Mouse (Mus musculus) CD4-positive, CD25-positive, alpha-beta regulatory T cell, adult 4 months (primary cell): ENCODE results near the gene Dock9. TPM values are rescaled to one million over a fixed set of nuclear protein-coding genes. Genes with fewer than 3 reads are reported as not detected.
"Not testable (repeated sequence)": the region's sequence is repeated elsewhere in the genome, so short reads cannot be mapped to it uniquely, and the experiment has no call there.

Source experiments
- ATAC-seq: one replicate; pipeline ENCODE4 v1.8.0; 2017
- polyA plus RNA-seq, 2 experiments: library from polyadenylated mRNA; unstranded; fragments of 100-300 nt; shearing (Covaris generic); gene quantifications; one replicate each; pipeline ENCODE4 v1.2.1; 2017

Dock9 gene
- polyA plus RNA-seq, 2 experiments from 2014 or later = 5.7 to 5.8 TPM

DNA sequence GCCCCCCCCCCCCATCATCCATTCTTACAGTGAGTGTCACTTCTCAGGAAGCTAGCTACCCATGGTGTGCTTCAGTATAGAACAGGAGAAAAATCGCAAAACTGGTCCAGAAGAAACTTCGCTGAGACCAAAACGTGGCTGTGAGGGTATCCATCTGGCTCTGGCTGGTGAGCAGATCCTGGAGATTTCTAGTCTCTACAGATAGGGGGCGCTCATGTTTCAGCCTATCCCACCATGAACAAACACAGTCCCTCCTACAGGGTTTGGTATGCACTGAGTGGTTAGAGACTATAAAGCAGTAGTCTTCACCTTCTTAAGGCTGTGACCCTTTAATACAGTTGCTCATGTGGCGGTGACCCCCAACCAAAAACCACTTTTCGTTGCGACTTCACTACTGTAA, 62.0 kb downstream of the Dock9 start:
- no peak for ATAC-seq

DNA sequence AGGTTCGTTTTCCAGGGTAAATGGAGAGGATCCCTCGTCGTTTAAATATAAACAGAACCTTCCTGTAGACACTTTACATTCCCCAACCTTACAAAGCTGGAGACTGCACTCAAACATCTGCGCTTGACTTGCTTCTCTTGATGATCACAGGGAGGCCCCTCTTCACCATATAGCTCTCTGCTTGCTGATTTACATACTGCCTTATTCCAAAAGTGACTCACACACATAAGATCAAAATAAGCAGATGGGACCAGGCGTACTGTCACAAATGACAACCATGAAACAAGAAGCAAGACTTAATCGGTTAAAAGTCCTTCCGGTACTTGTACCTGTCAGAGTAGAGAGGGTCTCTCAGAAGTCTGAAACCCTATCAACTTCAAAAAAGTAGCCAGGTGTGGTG, 63.4 kb downstream of the Dock9 start:
- ATAC-seq = no peak

GRCm38 (mm10) chr14:121733694-121734093, 63.9 kb downstream of the Dock9 start:
- ATAC-seq = no peak

DNA sequence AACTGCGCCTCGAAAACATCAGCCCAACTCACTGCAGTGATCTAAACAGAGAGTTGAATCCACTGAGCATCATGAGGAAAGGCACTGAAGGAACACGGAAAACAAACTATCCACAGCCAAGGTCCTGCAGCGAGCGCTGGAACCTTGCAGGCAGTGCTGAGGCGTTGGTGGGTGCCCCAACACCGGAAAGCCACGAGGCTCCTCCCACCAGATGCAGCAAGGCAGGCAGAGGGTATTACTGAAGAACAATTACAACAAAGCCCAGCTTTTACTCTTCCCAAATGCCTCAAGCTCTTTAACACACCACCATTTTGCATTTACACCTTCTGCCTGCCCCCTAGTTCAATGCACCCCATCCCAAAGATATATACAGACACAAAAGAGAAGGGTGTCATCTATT, 65.4 kb downstream of the Dock9 start:
- ATAC-seq = peak; percentile 4

GRCm38 (mm10) chr14:121731688-121732168, 65.9 kb downstream of the Dock9 start:
- ATAC-seq = peak; percentile 95

DNA sequence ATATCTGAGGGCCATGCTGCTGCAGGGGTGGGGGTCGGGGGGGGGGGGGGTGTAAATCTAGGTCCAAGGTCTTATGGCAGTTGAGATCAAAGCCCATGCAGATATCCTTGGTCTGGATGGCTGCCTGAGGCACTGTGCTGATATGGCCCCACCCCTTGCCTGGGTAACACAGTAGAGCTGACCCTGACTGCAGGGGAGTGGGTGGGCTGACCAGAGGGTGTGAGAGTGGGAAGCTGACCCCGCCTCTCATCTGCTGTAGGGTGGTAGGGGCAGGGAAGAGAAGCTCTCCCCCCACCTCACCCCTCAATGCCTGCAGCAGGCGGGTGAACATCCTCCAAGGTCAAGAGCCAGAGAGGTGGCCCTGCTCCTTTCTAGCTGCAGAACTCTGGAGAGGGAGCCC, 66.7 kb downstream of the Dock9 start:
- no peak for ATAC-seq

DNA sequence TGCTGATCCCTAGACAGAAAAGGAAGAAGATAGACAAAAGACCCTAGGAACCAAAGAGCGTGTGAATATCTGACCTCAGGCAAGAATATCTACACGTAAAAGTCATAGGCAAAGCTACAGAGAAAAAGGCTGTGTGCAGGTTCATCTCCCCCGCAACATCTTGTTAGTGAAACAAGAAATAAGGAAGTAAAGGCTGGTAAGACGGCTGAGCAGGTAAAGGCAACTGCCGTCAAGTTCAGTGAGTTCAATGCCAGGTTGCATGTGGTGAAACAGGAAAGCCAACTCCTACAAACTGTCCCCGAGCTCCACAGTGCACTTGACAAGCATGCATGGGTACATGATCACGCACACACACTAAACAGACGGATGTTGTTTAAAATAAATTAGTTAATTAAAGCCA, 69.6 kb downstream of the Dock9 start:
- no peak for ATAC-seq

DNA sequence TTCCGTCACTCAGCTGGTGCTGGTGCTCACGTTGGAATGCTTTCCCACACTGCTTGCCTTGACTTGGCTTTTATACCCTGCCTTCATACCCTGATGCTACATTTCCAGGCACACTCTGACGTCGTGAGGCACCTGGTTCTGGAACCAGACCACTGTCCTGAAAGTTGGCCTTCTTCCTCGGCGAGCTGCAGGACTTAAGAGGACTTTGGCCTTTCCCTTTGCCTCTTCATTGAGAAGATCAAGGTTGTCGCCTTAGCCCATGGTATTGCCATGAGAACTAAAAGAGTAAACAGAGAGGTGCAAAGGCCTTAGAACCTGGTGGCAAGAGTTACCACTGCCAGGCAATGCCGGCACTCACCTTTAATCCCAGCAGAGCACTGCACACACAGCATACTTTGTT, 73.1 kb downstream of the Dock9 start:
- no peak for ATAC-seq

- no peak for ATAC-seq
Observed at GRCm38 (mm10) chr14:121722774-121723173, 74.9 kb downstream of the Dock9 start.

- ATAC-seq = no peak
Observed at GRCm38 (mm10) chr14:121721431-121721830, 76.2 kb downstream of the Dock9 start.

- ATAC-seq = no peak
Observed at GRCm38 (mm10) chr14:121719638-121720601, 77.7 kb downstream of the Dock9 start.

DNA sequence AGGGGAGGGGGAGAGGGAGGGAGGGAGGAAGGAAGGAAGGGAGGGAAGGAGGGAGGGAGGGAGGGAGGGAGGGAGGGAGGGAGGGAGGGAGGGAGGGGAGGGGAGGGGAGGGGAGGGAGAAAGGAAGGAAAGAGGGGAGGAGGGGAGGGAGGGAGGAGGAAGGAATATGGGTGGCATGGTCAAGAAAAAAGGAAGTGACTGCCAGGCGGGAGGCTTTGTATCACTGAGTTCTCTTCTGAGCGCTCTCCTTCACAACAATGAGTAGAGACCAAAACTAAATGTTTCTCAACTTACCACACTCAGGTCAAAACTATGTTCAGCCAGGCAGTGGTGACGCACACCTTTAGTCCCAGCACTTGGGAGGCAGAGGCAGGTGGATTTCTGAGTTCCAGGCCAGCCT, 82.8 kb downstream of the Dock9 start:
- not testable (repeated sequence) for ATAC-seq

DNA sequence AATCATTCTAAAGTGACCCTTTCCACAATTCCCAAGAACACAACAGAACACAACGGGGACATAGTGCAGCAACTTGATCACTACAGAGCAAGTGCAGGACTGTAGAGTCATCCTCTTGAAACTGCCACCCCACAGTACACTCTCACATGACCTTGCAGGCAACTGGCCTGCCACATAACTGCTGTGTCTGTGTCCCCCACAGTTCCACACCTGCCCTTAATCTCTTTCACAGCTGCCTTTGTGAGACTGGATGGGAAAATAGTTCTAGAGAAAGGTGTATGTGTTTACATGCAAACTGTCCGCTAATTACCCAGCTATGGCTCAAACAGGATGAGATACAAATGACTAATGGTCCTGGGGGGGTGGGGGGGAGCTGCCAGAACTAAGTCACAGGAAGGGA, 83.4 kb downstream of the Dock9 start:
- no peak for ATAC-seq

DNA sequence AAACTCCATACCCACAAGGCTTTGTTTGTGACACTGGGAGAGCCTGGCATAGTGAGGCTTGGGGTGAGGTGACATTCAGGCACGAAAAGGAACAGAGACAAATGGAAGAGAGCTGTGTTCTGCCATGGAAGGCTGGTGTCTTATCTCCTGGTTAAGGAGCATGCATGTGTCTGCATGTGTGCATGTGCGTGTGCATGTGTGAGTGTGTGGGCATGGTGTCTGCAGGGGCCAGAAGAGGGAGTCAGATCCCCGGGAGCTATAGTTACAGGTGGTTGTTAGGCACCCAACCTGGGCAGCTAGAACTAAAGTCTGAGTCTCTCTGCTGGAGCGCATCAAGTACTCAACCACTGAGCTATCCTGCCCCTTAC, 83.8 kb downstream of the Dock9 start:
- no peak for ATAC-seq

DNA sequence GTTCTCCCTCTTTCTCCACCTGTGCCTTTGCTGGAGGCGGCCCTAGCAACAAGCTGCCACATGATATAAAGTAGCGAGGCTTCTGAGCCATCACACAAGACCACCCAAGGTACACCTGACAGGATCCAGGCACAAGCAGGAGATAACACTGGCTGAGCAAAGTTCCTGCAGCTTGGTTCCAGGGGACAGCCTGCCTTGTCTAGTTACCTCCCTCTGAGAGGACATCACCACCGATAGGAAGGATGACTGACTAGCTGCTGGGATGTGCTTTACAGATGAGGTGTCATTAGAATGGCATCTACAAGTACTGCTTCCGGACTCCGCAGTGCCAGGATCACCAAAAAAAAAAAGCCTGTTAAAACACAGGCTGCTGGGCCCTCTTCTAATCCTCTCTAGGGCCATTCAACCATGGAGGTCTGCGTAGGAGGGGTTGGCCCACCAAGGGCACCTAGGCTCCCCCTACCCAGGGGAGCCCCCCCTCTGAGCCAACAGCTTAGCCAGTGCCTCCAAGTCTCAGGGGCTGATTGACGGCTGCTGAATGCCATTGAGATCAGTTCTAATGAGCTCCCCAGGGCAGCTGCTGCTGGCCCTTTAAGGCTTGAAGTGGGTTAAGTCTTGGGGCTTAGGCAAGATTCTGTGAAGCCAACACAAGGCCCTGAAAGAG, 84.3 kb downstream of the Dock9 start:
- ATAC-seq = no peak

- no peak for ATAC-seq
Observed at GRCm38 (mm10) chr14:121711089-121711826, 86.4 kb downstream of the Dock9 start.

GRCm38 (mm10) chr14:121710130-121710529, 87.5 kb downstream of the Dock9 start:
- ATAC-seq = peak; percentile 77

GRCm38 (mm10) chr14:121708244-121708643, 89.4 kb downstream of the Dock9 start:
- ATAC-seq = no peak

- ATAC-seq = no peak
Observed at GRCm38 (mm10) chr14:121706482-121706901, 91.1 kb downstream of the Dock9 start.

DNA sequence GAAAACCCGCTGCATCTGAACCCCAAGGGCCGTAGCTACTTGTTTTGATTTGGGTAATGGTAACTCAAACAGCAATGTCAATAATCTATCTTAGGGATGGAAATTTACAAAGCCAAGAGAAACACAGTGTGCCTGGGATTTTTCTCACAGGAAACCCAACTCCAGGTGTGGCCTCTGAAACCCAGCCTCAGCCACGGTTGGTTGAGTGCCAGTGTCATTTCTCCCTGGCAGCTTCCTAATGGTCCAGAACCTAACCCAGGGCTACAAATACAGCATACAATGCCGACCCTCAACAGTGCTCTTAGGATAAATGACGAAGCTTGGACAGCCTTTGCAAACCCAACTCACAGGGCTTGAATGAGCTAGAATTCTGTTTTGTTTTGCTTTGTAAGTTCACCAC, 92.0 kb downstream of the Dock9 start:
- no peak for ATAC-seq

DNA sequence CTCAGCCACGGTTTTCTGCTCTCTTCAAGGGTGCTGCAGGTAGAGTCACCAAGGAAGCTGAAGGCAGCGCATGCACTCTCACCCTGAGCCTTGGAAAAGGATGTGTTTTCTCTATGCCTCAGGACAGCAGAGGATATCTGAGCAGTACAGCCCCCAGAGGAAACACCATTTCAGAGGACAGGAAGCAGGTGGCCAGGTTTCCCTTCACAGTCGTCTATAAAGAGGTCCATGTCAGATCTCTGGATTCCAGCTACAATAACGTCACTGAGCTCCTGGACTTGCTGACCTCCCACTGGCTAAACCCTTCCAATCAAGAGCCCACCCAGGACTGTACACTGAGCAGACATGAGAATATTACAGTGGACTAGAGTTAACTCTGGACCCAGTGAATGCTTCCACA, 95.1 kb downstream of the Dock9 start:
- no peak for ATAC-seq

- no peak for ATAC-seq
Observed at GRCm38 (mm10) chr14:121700013-121700412, 97.6 kb downstream of the Dock9 start.

- ATAC-seq = no peak
Observed at GRCm38 (mm10) chr14:121698620-121698950, 99.1 kb downstream of the Dock9 start.
